Comparison of ENCODE assay signal across 16 mouse cellular contexts in the genomic region with DNA sequence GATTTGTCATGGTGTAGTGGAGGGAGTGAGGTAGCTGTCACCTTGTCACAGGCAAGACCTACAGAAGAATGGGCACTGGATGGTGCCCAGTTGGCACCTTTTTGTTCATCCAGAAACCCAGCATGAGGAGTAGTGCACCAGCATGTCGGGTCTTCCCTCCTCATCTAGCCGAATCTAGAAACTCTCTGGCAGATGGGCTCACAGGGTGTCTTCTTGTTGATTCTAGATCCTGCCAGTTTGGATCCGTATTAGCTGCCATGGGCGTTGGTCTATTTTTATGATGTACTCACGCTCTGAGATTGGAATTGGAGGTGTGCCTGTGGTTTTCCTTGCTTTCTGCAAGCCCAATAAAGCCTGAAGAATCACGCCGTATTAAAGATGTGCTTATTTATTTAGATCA.
DNase-seq lines count a peak whose midpoint lies in the region; ATAC-seq lines count a peak whose summit lies in the region.
"Had no signal": no experiment of that assay in that cellular context is flagged by ENCODE, and none has a peak within 500 bp of the region (broad histone marks: within the 10 kb centered on the region; RNA-seq: fewer than 3 reads in every experiment).

No protein-coding gene starts in this region.

- H3K9me3 ChIP-seq in liver, embryonic 12.5 days (replicated peaks): no peaks in the 10 kb centered on the region
- no peaks in the 10 kb centered on the region for H3K9me3 ChIP-seq in liver, embryonic 16.5 days (replicated peaks; ENCODE audit: control insufficient read depth, low read length)

- H3K27ac ChIP-seq in liver, embryonic 12.5 days: 0 out of 2 replicates have a peak overlapping the region, but pooled peaks have one; percentile 1
- no peak overlapping the region for H3K27ac ChIP-seq in liver, embryonic 16.5 days (ENCODE audit: low read length)
- H3K27ac ChIP-seq: embryonic facial prominence, embryonic 12.5 days; heart, adult 2 months; heart, embryonic 15.5 days; hindbrain, embryonic 10.5 days; midbrain, embryonic 15.5 days had no signal

- no peak for ATAC-seq in liver, embryonic 12.5 days
- no peak for ATAC-seq in liver, embryonic 16.5 days (ENCODE audit: low read depth)
- ATAC-seq: forebrain, postnatal 0 days; lung, postnatal 0 days; midbrain, embryonic 15.5 days had no signal

- H3K27me3 ChIP-seq in liver, embryonic 12.5 days (replicated peaks): no peaks in the 10 kb centered on the region
- H3K27me3 ChIP-seq in liver, embryonic 16.5 days (ENCODE audit: control insufficient read depth, insufficient read depth, low read depth, low read length): no peaks in the 10 kb centered on the region
- H3K27me3 ChIP-seq: embryonic facial prominence, embryonic 12.5 days; heart, embryonic 15.5 days; midbrain, embryonic 15.5 days had no signal

- peak overlapping the region; percentile 29 for H3K4me2 ChIP-seq in liver, embryonic 12.5 days
- H3K4me2 ChIP-seq in liver, embryonic 16.5 days (ENCODE audit: low read depth, low read length): peak overlapping the region; percentile 2
- H3K4me2 ChIP-seq: embryonic facial prominence, embryonic 12.5 days; heart, embryonic 15.5 days; midbrain, embryonic 15.5 days had no signal

- peaks cover 90% of the 10 kb centered on the region for H3K4me1 ChIP-seq in liver, embryonic 12.5 days
- H3K4me1 ChIP-seq in liver, embryonic 16.5 days (ENCODE audit: control insufficient read depth, low read depth, low read length): peaks cover 64% of the 10 kb centered on the region
- H3K4me1 ChIP-seq: embryonic facial prominence, embryonic 12.5 days; midbrain, embryonic 15.5 days had no signal

- no peak for DNase-seq in liver
- DNase-seq in cerebellum, adult 11 months: peak; percentile 63
- peak; percentile 91 for DNase-seq in cerebellum, adult 9-11 months
- no peak for DNase-seq in urinary bladder, postnatal 36 days (ENCODE audit: low spot score in 2 of 2)
- DNase-seq in spleen, postnatal 36 days (ENCODE audit: low spot score in 2 of 2): no peak
- DNase-seq: forebrain, postnatal 0 days; heart, adult 2 months; retina, postnatal 1 day; thymus, adult 18-20 months had no signal

- no peaks in the 10 kb centered on the region for H3K36me3 ChIP-seq in liver, embryonic 12.5 days
- no peaks in the 10 kb centered on the region for H3K36me3 ChIP-seq in liver, embryonic 16.5 days (ENCODE audit: control insufficient read depth, insufficient read depth)
- H3K36me3 ChIP-seq: embryonic facial prominence, embryonic 12.5 days; heart, embryonic 15.5 days; midbrain, embryonic 15.5 days had no signal

- 75% methylated on average over 7 of the region's 7 CpGs for WGBS in liver, embryonic 12.5 days (ENCODE audit: insufficient replicate concordance)
- WGBS in liver, embryonic 16.5 days (ENCODE audit: insufficient replicate concordance): 72% methylated on average over 7 of the region's 7 CpGs

- H3K4me3 ChIP-seq in liver, embryonic 12.5 days: no peak overlapping the region
- no peak overlapping the region for H3K4me3 ChIP-seq in liver, embryonic 16.5 days (ENCODE audit: low read depth, low read length)
- H3K4me3 ChIP-seq: embryonic facial prominence, embryonic 12.5 days; heart, adult 2 months; heart, embryonic 15.5 days; hindbrain, embryonic 10.5 days; midbrain, embryonic 15.5 days had no signal

- H3K9ac ChIP-seq in liver, embryonic 12.5 days: no peak overlapping the region
- no peak overlapping the region for H3K9ac ChIP-seq in liver, embryonic 16.5 days (ENCODE audit: low read depth, low read length)
- H3K9ac ChIP-seq: embryonic facial prominence, embryonic 12.5 days; forebrain, postnatal 0 days; heart, embryonic 15.5 days; midbrain, embryonic 15.5 days had no signal

Comparison
In these comparisons a context has a peak if more than half of its experiments do, and no peak if none do; other contexts are left out.
1. DNase-seq: peak in cerebellum, adult 11 months (single experiment) and cerebellum, adult 9-11 months (single experiment); none in liver (single experiment), urinary bladder, postnatal 36 days (0 of 2) and spleen, postnatal 36 days (0 of 2).